Mouse (Mus musculus) heart, postnatal 0 days (tissue): ENCODE data around the gene Iapp.

Experiments used
- CTCF ChIP-seq: IDR thresholded peaks from 2 replicates; pipeline ENCODE4 v1.5.1; 2016; ENCODE audit warnings: antibody characterized with exemption, control low read depth, low read depth
- EP300 ChIP-seq: IDR thresholded peaks from 2 replicates; pipeline ENCODE4 v1.6.1; 2016; ENCODE audit warnings: antibody characterized with exemption, low read depth

- TF ChIP-seq EP300 (no peak), CTCF (no peak)
Measured at GRCm38 (mm10) chr6:142339576-142339975, 41.4 kb downstream of the Iapp start.
